Mouse (Mus musculus) layer of hippocampus, postnatal 25 days (tissue): ENCODE data around the gene Gm10471. TPM values are rescaled to one million over a fixed set of nuclear protein-coding genes. Genes with fewer than 3 reads are reported as not detected.
"Not testable (repeated sequence)": the region's sequence is repeated elsewhere in the genome, so short reads cannot be mapped to it uniquely, and the experiment has no call there.

Experiments used
- DNase-seq, 2 experiments: peaks; one replicate each; pipeline ENCODE4 v3.0.0; 2022; ENCODE audit warnings: mixed read lengths in 2 of 2, low spot score in 1 of 2; ENCODE audit errors: extremely low spot score in 1 of 2
- total RNA-seq, 2 experiments: library from RNA; stranded (reverse); gene quantifications; 2 replicates each; pipeline ENCODE4 v1.2.3; 2021

Gene Gm10471
- not detected for total RNA-seq

DNA sequence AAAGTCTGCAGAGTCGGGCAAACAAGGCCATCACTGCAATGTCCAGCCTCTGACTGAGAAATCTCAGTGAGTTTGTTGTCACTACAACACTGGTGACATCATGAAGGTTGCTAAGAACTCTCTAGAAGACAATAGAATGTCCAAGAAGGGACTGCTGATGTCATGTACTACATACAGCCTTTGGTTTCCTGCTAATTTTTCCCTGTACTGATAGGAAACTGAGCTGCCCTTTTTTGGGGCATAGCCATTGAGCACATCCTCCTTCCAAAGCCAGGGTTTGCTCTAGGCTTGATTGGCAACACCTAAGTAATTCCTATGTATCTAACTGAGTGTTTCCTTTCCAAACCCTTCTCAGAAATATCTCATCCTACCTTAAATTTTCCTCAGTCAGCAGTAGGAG lies at the start of gene Gm10471:
Gene Gm10471 (minus strand): TSS at position 101 of the 400 bp plus-strand sequence.
- DNase-seq = not testable (repeated sequence)

DNA sequence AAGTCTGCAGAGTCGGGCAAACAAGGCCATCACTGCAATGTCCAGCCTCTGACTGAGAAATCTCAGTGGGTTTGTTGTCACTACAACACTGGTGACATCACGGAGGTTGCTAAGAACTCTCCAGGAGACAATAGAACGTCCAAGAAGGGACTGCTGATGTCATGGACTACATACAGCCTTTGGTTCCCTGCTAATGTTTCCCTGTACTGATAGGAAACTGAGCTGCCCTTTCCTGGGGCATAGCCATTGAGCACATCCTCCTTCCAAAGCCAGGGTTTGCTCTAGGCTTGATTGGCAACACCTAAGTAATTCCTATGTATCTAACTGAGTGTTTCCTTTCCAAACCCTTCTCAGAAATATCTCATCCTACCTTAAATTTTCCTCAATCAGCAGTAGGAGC lies 32.2 kb upstream of the Gm10471 start, which contains the start of gene Gm10220:
Gene Gm10220 (minus strand): TSS at position 101 of the 400 bp plus-strand sequence.
- DNase-seq = not testable (repeated sequence)

DNA sequence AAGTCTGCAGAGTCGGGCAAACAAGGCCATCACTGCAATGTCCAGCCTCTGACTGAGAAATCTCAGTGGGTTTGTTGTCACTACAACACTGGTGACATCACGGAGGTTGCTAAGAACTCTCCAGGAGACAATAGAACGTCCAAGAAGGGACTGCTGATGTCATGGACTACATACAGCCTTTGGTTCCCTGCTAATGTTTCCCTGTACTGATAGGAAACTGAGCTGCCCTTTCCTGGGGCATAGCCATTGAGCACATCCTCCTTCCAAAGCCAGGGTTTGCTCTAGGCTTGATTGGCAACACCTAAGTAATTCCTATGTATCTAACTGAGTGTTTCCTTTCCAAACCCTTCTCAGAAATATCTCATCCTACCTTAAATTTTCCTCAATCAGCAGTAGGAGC lies 16.2 kb upstream of the Gm10471 start, which contains the start of gene 5031410I06Rik:
Gene 5031410I06Rik (minus strand): TSS at position 101 of the 400 bp plus-strand sequence.
- not testable (repeated sequence) for DNase-seq

DNA sequence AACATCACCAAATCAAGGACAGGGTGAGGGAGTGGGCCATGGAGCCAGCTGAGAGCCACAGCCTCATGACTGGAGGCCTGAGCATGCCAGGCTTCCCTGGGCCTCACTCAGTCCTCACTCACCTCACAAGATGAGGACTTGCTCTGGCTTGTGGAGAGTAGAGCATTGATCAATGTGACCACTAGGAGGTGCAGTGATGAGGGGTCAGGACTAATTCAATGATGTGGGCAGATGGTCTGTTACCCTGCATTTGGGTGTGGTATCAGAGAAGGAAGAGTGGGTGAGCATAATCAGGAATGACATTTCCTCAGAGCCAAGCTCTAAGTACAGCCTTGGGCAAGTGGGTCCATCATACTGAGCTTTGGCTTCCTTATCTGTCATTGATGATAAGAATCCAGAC lies 10.1 kb downstream of the Gm10471 start:
- DNase-seq = not testable (repeated sequence)

DNA sequence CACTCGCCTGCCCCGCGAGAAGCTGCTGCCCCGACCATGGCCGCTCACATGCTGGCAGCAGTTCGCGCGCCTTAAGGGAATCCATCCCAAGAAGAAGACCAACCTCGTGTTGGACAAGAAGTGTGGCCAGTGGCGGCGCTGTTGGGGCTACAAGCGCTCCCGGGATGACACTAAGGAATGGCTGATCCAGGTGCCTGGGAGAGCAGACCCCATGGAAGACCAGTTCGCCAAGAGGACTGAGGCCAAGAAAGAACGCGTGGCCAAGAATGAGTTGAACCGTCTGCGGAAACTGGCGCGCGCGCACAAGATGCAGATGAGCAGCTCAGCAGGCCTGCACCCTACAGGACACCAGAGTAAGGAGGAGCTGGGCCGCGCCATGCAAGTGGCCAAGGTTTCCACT lies 18.4 kb downstream of the Gm10471 start:
- no peak for DNase-seq

DNA sequence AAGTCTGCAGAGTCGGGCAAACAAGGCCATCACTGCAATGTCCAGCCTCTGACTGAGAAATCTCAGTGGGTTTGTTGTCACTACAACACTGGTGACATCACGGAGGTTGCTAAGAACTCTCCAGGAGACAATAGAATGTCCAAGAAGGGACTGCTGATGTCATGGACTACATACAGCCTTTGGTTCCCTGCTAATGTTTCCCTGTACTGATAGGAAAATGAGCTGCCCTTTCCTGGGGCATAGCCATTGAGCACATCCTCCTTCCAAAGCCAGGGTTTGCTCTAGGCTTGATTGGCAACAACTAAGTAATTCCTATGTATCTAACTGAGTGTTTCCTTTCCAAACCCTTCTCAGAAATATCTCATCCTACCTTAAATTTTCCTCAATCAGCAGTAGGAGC lies 30.6 kb downstream of the Gm10471 start, which contains the start of gene Gm7347:
Gene Gm7347 (minus strand): TSS at position 101 of the 400 bp plus-strand sequence.
- DNase-seq = not testable (repeated sequence)

DNA sequence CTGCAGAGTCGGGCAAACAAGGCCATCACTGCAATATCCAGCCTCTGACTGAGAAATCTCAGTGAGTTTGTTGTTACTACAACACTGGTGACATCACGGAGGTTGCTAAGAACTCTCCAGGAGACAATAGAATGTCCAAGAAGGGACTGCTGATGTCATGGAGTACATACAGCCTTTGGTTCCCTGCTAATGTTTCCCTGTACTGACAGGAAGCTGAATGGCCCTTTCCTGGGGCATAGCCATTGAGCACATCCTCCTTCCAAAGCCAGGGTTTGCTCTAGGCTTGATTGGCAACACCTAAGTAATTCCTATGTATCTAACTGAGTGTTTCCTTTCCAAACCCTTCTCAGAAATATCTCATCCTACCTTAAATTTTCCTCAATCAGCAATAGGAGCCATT lies 49.6 kb downstream of the Gm10471 start, which contains the start of gene Speer4a:
Gene Speer4a (minus strand): TSS at position 101 of the 400 bp plus-strand sequence.
- DNase-seq = not testable (repeated sequence)

Other genes starting within 250 kb of the Gm10471 start
- gene Gm21663, start 146.9 kb downstream of the Gm10471 start, total RNA-seq = not detected
- not detected for gene Gm21671, start 134.9 kb downstream of the Gm10471 start, total RNA-seq
- gene Gm21680, start 116.6 kb downstream of the Gm10471 start, total RNA-seq = under 1 TPM in 1 of 2 experiments, not detected in 1; 0.07 TPM
- under 1 TPM in 1 of 2 experiments, not detected in 1; 0.40 TPM for gene Gm21698, start 100.6 kb downstream of the Gm10471 start, total RNA-seq
- not detected for gene Gm1979, start 84.5 kb downstream of the Gm10471 start, total RNA-seq
- not detected for gene Gm5862, start 66.4 kb downstream of the Gm10471 start, total RNA-seq
- gene Speer4a, start 49.7 kb downstream of the Gm10471 start, total RNA-seq = not detected
- not detected for gene Gm7347, start 30.7 kb downstream of the Gm10471 start, total RNA-seq
- not detected for gene 5031410I06Rik, start 16.1 kb upstream of the Gm10471 start, total RNA-seq
- not detected for gene Gm10220, start 32.1 kb upstream of the Gm10471 start, total RNA-seq
- gene Gm7361, start 168.4 kb upstream of the Gm10471 start, total RNA-seq = under 1 TPM; 0.16 to 0.30 TPM